ENCODE assay signal across 9 mouse cellular contexts in the genomic region with DNA sequence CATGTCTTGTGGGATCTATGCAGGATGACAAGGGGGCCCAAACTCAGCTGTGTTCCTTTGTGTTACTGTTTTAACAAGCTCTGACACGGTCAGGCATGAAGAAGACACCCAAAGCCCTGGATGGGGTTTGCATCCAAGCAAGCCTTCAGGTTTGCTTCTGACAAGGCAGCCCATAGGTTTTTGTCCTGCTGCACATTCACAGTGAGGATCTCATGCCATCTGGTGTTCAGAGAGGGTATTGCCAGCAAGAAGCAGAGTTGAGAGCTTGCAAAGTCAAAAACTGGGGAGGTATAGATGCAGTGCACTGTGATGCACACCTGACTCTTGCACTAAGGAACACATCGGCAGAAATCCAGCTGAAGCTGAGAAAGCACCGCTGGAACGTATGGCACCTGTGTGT.
DNase-seq lines count a peak whose midpoint lies in the region; ATAC-seq and TF ChIP-seq lines count a peak whose summit lies in the region.
"Had no signal": no experiment of that assay in that cellular context is flagged by ENCODE, and none has a peak within 500 bp of the region (broad histone marks: within the 10 kb centered on the region; RNA-seq: fewer than 3 reads in every experiment).

No protein-coding gene starts in this region.

- H3K4me2 ChIP-seq in forebrain, postnatal 0 days (ENCODE audit: low read depth): no peak overlapping the region
- H3K4me2 ChIP-seq in midbrain, embryonic 12.5 days (replicated peaks): no peak overlapping the region
- H3K4me2 ChIP-seq: lung, embryonic 15.5 days had no signal

- no peak overlapping the region for H3K27ac ChIP-seq in heart, adult 2 months
- H3K27ac ChIP-seq in heart, embryonic 10.5 days: no peak overlapping the region
- H3K27ac ChIP-seq in forebrain, postnatal 0 days (ENCODE audit: low read depth, low read length): no peak overlapping the region
- no peak overlapping the region for H3K27ac ChIP-seq in left cerebral cortex, adult 2 months
- H3K27ac ChIP-seq in midbrain, embryonic 12.5 days (replicated peaks): no peak overlapping the region
- H3K27ac ChIP-seq in spleen, adult 2 months (ENCODE audit: insufficient read depth, low read length): no peak overlapping the region
- H3K27ac ChIP-seq: lung, embryonic 15.5 days had no signal

- peak; percentile 17 to 56 for DNase-seq in heart, adult 2 months
- no peak for DNase-seq in heart, embryonic 10.5 days (ENCODE audit: low spot score)
- DNase-seq in cerebellum, adult 11 months: peak; percentile 12
- DNase-seq in forebrain, postnatal 0 days: peak; percentile 85
- peak; percentile 75 for DNase-seq in hindlimb bud, embryonic 11.5 days (ENCODE audit: extremely low spot score, low read depth, low spot score)
- DNase-seq in left cerebral cortex, adult 2 months (ENCODE audit: extremely low spot score in 1 of 2, low spot score in 2 of 2): peak; percentile 66 to 78
- peak; percentile 38 to 62 for DNase-seq in spleen, adult 2 months (ENCODE audit: low read depth in 1 of 2, low spot score in 2 of 2)

- no peak for TF ChIP-seq POLR2A in heart, adult 2 months (IDR thresholded peaks at IDR 0.05; ENCODE audit: insufficient read depth, low read depth, low read length)
- TF ChIP-seq POLR2A in spleen, adult 2 months (IDR thresholded peaks at IDR 0.05; ENCODE audit: low read depth, low read length): no peak

- intact Hi-C loops in heart, adult 2 months (cut with DNase I): loop anchor here (5.0 kb wide), 1 partner anchor 91 kb away; no protein-coding TSS in a partner anchor
- intact Hi-C loops in left cerebral cortex, adult 2 months (cut with DNase I): loop anchor here (10.0 kb wide), 1 partner anchor 374 kb away; no protein-coding TSS in a partner anchor

- TF ChIP-seq EP300 in heart, adult 2 months (IDR thresholded peaks at IDR 0.05; ENCODE audit: insufficient read depth, low read depth, low read length): 0 out of 2 replicates have a peak, but pooled peaks have one; percentile 35

- peak; percentile 69 for ATAC-seq in forebrain, postnatal 0 days
- 0 out of 2 replicates have a peak, but pooled peaks have one; percentile 42 for ATAC-seq in midbrain, embryonic 12.5 days (ENCODE audit: low FRiP score, low read depth)

- H3K4me1 ChIP-seq in heart, adult 2 months (ENCODE audit: control insufficient read depth, insufficient read depth, low read length): no peaks in the 10 kb centered on the region
- peaks cover 6% of the 10 kb centered on the region; the same call in 1 of the 2 replicates for H3K4me1 ChIP-seq in heart, embryonic 10.5 days
- H3K4me1 ChIP-seq in forebrain, postnatal 0 days (ENCODE audit: insufficient read depth): no peaks in the 10 kb centered on the region
- H3K4me1 ChIP-seq in midbrain, embryonic 12.5 days: no peaks in the 10 kb centered on the region
- no peaks in the 10 kb centered on the region for H3K4me1 ChIP-seq in spleen, adult 2 months (ENCODE audit: control insufficient read depth, insufficient read depth, insufficient read length)
- H3K4me1 ChIP-seq: lung, embryonic 15.5 days had no signal

- H3K9me3 ChIP-seq in heart, embryonic 10.5 days: no peaks in the 10 kb centered on the region
- no peaks in the 10 kb centered on the region for H3K9me3 ChIP-seq in forebrain, postnatal 0 days (ENCODE audit: low read length)
- no peaks in the 10 kb centered on the region for H3K9me3 ChIP-seq in midbrain, embryonic 12.5 days
- H3K9me3 ChIP-seq: lung, embryonic 15.5 days had no signal

- no peaks in the 10 kb centered on the region for H3K27me3 ChIP-seq in heart, adult 2 months (ENCODE audit: control insufficient read depth, insufficient read depth, low read length)
- H3K27me3 ChIP-seq in heart, embryonic 10.5 days (ENCODE audit: insufficient read depth, poor library complexity, severe bottlenecking): no peaks in the 10 kb centered on the region
- no peaks in the 10 kb centered on the region for H3K27me3 ChIP-seq in forebrain, postnatal 0 days (ENCODE audit: insufficient read depth, low read length)
- H3K27me3 ChIP-seq in midbrain, embryonic 12.5 days: peaks cover 4% of the 10 kb centered on the region; the same call in 1 of the 2 replicates
- H3K27me3 ChIP-seq in spleen, adult 2 months (ENCODE audit: control insufficient read depth, insufficient read depth, low read length): no peaks in the 10 kb centered on the region
- H3K27me3 ChIP-seq: lung, embryonic 15.5 days had no signal

- no peaks in the 10 kb centered on the region for H3K36me3 ChIP-seq in heart, adult 2 months (ENCODE audit: control insufficient read depth, insufficient read depth, low read length)
- H3K36me3 ChIP-seq in heart, embryonic 10.5 days: no peaks in the 10 kb centered on the region
- H3K36me3 ChIP-seq in forebrain, postnatal 0 days (ENCODE audit: insufficient read depth): no peaks in the 10 kb centered on the region
- H3K36me3 ChIP-seq in midbrain, embryonic 12.5 days: no peaks in the 10 kb centered on the region
- H3K36me3 ChIP-seq in spleen, adult 2 months (ENCODE audit: control insufficient read depth, insufficient read depth, low read length): peaks cover 7% of the 10 kb centered on the region
- H3K36me3 ChIP-seq: lung, embryonic 15.5 days had no signal

- TF ChIP-seq CTCF in heart, adult 2 months (IDR thresholded peaks at IDR 0.05): peak; percentile 90
- TF ChIP-seq CTCF in forebrain, postnatal 0 days (IDR thresholded peaks at IDR 0.05; ENCODE audit: low read depth): peak; percentile 94
- peak; percentile 89 for TF ChIP-seq CTCF in left cerebral cortex, adult 2 months (IDR thresholded peaks at IDR 0.05)
- peak; percentile 58; the same call in 1 of the 2 replicates for TF ChIP-seq CTCF in spleen, adult 2 months (IDR thresholded peaks at IDR 0.05; ENCODE audit: extremely low read depth, insufficient read depth, insufficient read length, insufficient replicate concordance)

- no peak overlapping the region for H3K9ac ChIP-seq in heart, adult 2 months (ENCODE audit: low read depth, low read length)
- no peak overlapping the region for H3K9ac ChIP-seq in forebrain, postnatal 0 days
- no peak overlapping the region for H3K9ac ChIP-seq in midbrain, embryonic 12.5 days (replicated peaks)
- H3K9ac ChIP-seq: lung, embryonic 15.5 days had no signal

- no peak overlapping the region for H3K4me3 ChIP-seq in heart, adult 2 months
- H3K4me3 ChIP-seq in heart, embryonic 10.5 days: no peak overlapping the region
- no peak overlapping the region for H3K4me3 ChIP-seq in forebrain, postnatal 0 days (ENCODE audit: low read depth, low read length)
- no peak overlapping the region for H3K4me3 ChIP-seq in left cerebral cortex, adult 2 months
- H3K4me3 ChIP-seq in midbrain, embryonic 12.5 days: no peak overlapping the region
- H3K4me3 ChIP-seq in spleen, adult 2 months (ENCODE audit: extremely low read depth, insufficient read depth, insufficient read length): no peak overlapping the region
- H3K4me3 ChIP-seq: lung, embryonic 15.5 days had no signal

- no peaks in the 10 kb centered on the region for H3K79me2 ChIP-seq in heart, adult 2 months (replicated peaks; ENCODE audit: control insufficient read depth, insufficient read depth, low read length)

- WGBS in heart, adult 2 months: 45% methylated on average over 4 of the region's 4 CpGs
- 44% methylated on average over 4 of the region's 4 CpGs for WGBS in heart, embryonic 10.5 days
- 51% methylated on average over 4 of the region's 4 CpGs for WGBS in forebrain, postnatal 0 days
- 49% methylated on average over 4 of the region's 4 CpGs for WGBS in midbrain, embryonic 12.5 days
- 61% methylated on average over 4 of the region's 4 CpGs for WGBS in spleen, adult 2 months
